Mouse (Mus musculus) spleen, postnatal 14 days (tissue): ENCODE results near the gene Nadsyn1.

Experiments used
- DNase-seq, 2 experiments: peaks; one replicate each; pipeline ENCODE4 v3.0.0; 2021 to 2022; ENCODE audit warnings: low spot score in 2 of 2

Gene Nadsyn1

GRCm38 (mm10) chr7:143801195-143802065, 21.2 kb downstream of the Nadsyn1 start:
- no peak for DNase-seq

GRCm38 (mm10) chr7:143800770-143801169, 21.9 kb downstream of the Nadsyn1 start:
- DNase-seq: no peak

- no peak for DNase-seq
These were observed 23.9 kb downstream of the Nadsyn1 start for GRCm38 (mm10) chr7:143798783-143799182.

- peak in 1 of 2 experiments; percentile 37 for DNase-seq
These were observed 29.5 kb downstream of the Nadsyn1 start for GRCm38 (mm10) chr7:143793121-143793520.

- DNase-seq: no peak
These were observed 30.2 kb downstream of the Nadsyn1 start for GRCm38 (mm10) chr7:143792336-143792985.

GRCm38 (mm10) chr7:143783996-143784829, 38.4 kb downstream of the Nadsyn1 start, which contains the start of gene Mrgpre:
TSS of gene Mrgpre (minus strand) at chr7:143784500.
- DNase-seq: peak; percentile 19 to 30

- DNase-seq: no peak
These were observed 39.2 kb downstream of the Nadsyn1 start for GRCm38 (mm10) chr7:143783378-143783995.

- DNase-seq: no peak
These were observed 45.3 kb downstream of the Nadsyn1 start for GRCm38 (mm10) chr7:143777375-143777774.

GRCm38 (mm10) chr7:143776137-143776536, 46.5 kb downstream of the Nadsyn1 start:
- no peak for DNase-seq

- DNase-seq: no peak
These were observed 53.2 kb downstream of the Nadsyn1 start for GRCm38 (mm10) chr7:143769461-143769860.

- DNase-seq: no peak
These were observed 54.4 kb downstream of the Nadsyn1 start for GRCm38 (mm10) chr7:143768267-143768666.

GRCm38 (mm10) chr7:143766893-143767292, 55.8 kb downstream of the Nadsyn1 start, which contains the start of gene Mrgprg:
TSS of gene Mrgprg (minus strand) at chr7:143766993.
- DNase-seq: no peak

- DNase-seq: no peak
These were observed 57.6 kb downstream of the Nadsyn1 start for GRCm38 (mm10) chr7:143764876-143765530.

GRCm38 (mm10) chr7:143763794-143764193, 58.9 kb downstream of the Nadsyn1 start:
- no peak for DNase-seq

- DNase-seq: no peak
These were observed 63.7 kb downstream of the Nadsyn1 start for GRCm38 (mm10) chr7:143758956-143759355.

- no peak for DNase-seq
These were observed 65.0 kb downstream of the Nadsyn1 start for GRCm38 (mm10) chr7:143757696-143758095.

GRCm38 (mm10) chr7:143757027-143757390, 65.6 kb downstream of the Nadsyn1 start:
- DNase-seq: peak; percentile 37 to 57

GRCm38 (mm10) chr7:143756125-143757026, 66.3 kb downstream of the Nadsyn1 start, which contains the start of gene Osbpl5:
TSS of gene Osbpl5 (minus strand) at chr7:143756985.
- no peak for DNase-seq

- DNase-seq: no peak
These were observed 67.1 kb downstream of the Nadsyn1 start for GRCm38 (mm10) chr7:143755357-143756124.
